Mouse (Mus musculus) cerebellum, adult 2 months (tissue): ENCODE results near the gene Ankrd12.

Experiments
- CTCF ChIP-seq: fragments of 200-500 bp; IDR thresholded peaks from 2 replicates; pipeline ENCODE4 v1.5.1; 2011; ENCODE audit warnings: low read depth, mild to moderate bottlenecking, control low read depth, low read length, moderate library complexity, borderline replicate concordance; ENCODE audit not compliant: insufficient read depth
- POLR2A ChIP-seq: fragments of 200-500 bp; IDR thresholded peaks from 2 replicates; pipeline ENCODE4 v1.6.1; 2011; ENCODE audit warnings: low read length, control low read depth, borderline replicate concordance; ENCODE audit not compliant: insufficient read depth

GRCm38 (mm10) chr17:66076934-66077333, at the start of gene Ankrd12:
- TF ChIP-seq CTCF: no peak
- peak; percentile 66 for TF ChIP-seq POLR2A
